23 mouse cellular contexts compared by ENCODE assay signal in the genomic region with DNA sequence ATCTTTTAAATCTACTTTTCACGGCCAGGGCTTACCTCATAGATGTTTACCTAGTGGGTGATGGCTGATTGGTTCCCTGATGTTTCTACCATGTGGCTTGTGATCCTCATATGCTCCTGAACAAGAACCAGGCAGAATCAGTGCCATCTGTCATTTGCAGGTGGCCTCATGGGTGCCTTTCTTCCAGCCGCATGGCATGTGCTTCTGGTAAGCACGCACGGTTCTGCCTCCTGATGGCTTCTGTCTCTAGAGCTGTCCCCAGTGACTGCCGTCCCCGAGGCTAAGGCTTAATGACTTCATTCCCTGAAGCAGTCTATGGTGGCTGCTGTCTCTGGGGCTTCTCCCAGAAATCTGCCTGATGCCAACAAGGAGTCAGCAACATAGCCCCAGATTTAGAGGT.
DNase-seq lines count a peak whose midpoint lies in the region; ATAC-seq and TF ChIP-seq lines count a peak whose summit lies in the region.
"Had no signal": no experiment of that assay in that cellular context is flagged by ENCODE, and none has a peak within 500 bp of the region (broad histone marks: within the 10 kb centered on the region; RNA-seq: fewer than 3 reads in every experiment).

No protein-coding gene starts in this region.

- ATAC-seq in embryonic facial prominence, embryonic 14.5 days (ENCODE audit: low read depth): peak; percentile 74; the same call in 1 of the 2 replicates
- ATAC-seq: CD4-positive, CD25-positive, alpha-beta regulatory T cell, adult 4 months; intestine, embryonic 16.5 days had no signal

- no peaks in the 10 kb centered on the region for H3K9me3 ChIP-seq in embryonic facial prominence, embryonic 14.5 days (ENCODE audit: control insufficient read depth, low read length)
- H3K9me3 ChIP-seq in embryonic facial prominence, embryonic 10.5 days: no peaks in the 10 kb centered on the region
- H3K9me3 ChIP-seq in heart, embryonic 10.5 days: no peaks in the 10 kb centered on the region
- H3K9me3 ChIP-seq: embryonic facial prominence, embryonic 15.5 days; forebrain, embryonic 12.5 days; heart, embryonic 13.5 days; hindbrain, embryonic 12.5 days had no signal

- no peaks in the 10 kb centered on the region for H3K4me1 ChIP-seq in embryonic facial prominence, embryonic 14.5 days (ENCODE audit: control insufficient read depth, insufficient read depth, low read length)
- H3K4me1 ChIP-seq in embryonic facial prominence, embryonic 10.5 days: peaks cover 8% of the 10 kb centered on the region
- H3K4me1 ChIP-seq in heart, embryonic 10.5 days: peaks cover 17% of the 10 kb centered on the region
- H3K4me1 ChIP-seq: embryonic facial prominence, embryonic 15.5 days; forebrain, embryonic 12.5 days had no signal

- no peak overlapping the region for H3K4me2 ChIP-seq in embryonic facial prominence, embryonic 14.5 days (ENCODE audit: low read depth, low read length)
- H3K4me2 ChIP-seq: embryonic facial prominence, embryonic 15.5 days; forebrain, embryonic 12.5 days; heart, embryonic 13.5 days; hindbrain, embryonic 12.5 days had no signal

- no peak for DNase-seq in embryonic facial prominence, embryonic 14.5 days (ENCODE audit: low spot score)
- DNase-seq in embryonic facial prominence, embryonic 10.5 days (ENCODE audit: low spot score): no peak
- peak; percentile 76 for DNase-seq in heart, adult 11 months
- DNase-seq in heart, embryonic 10.5 days (ENCODE audit: low spot score): no peak
- DNase-seq in layer of hippocampus, adult 9-11 months: peak; percentile 21
- DNase-seq in layer of hippocampus, postnatal 25 days (ENCODE audit: extremely low spot score in 1 of 2, low spot score in 1 of 2): no peak
- peak; percentile 65 for DNase-seq in brain, embryonic 14.5 days (ENCODE audit: low read depth)
- no peak for DNase-seq in frontal cortex, postnatal 25 days (ENCODE audit: low spot score in 2 of 2)
- DNase-seq: adrenal gland, postnatal 10 days; B cell, adult 2 months; cerebellum, adult 18-20 months; cerebellum, adult 9-11 months; cerebellum, postnatal 36 days; gastrocnemius, postnatal 14 days; heart, postnatal 36 days had no signal

- H3K27me3 ChIP-seq in embryonic facial prominence, embryonic 14.5 days (replicated peaks; ENCODE audit: control insufficient read depth, insufficient read depth, low read length): no peaks in the 10 kb centered on the region
- no peaks in the 10 kb centered on the region for H3K27me3 ChIP-seq in embryonic facial prominence, embryonic 10.5 days (replicated peaks; ENCODE audit: low read depth, poor library complexity, severe bottlenecking)
- peaks cover 10% of the 10 kb centered on the region for H3K27me3 ChIP-seq in heart, embryonic 10.5 days (ENCODE audit: insufficient read depth, poor library complexity, severe bottlenecking)
- H3K27me3 ChIP-seq: embryonic facial prominence, embryonic 15.5 days; forebrain, embryonic 12.5 days; hindbrain, embryonic 12.5 days had no signal

- TF ChIP-seq CTCF in brain, embryonic 14.5 days (IDR thresholded peaks at IDR 0.05; ENCODE audit: borderline replicate concordance, extremely low read depth, insufficient read depth, insufficient read length): no peak

- H3K27ac ChIP-seq in embryonic facial prominence, embryonic 14.5 days (replicated peaks; ENCODE audit: low read depth, low read length): no peak overlapping the region
- H3K27ac ChIP-seq in embryonic facial prominence, embryonic 10.5 days (replicated peaks): no peak overlapping the region
- no peak overlapping the region for H3K27ac ChIP-seq in heart, embryonic 10.5 days
- H3K27ac ChIP-seq: embryonic facial prominence, embryonic 15.5 days; forebrain, embryonic 12.5 days; heart, embryonic 13.5 days; hindbrain, embryonic 12.5 days had no signal

- no peaks in the 10 kb centered on the region for H3K36me3 ChIP-seq in embryonic facial prominence, embryonic 14.5 days (ENCODE audit: control insufficient read depth, insufficient read depth, low read length)
- H3K36me3 ChIP-seq in embryonic facial prominence, embryonic 10.5 days (replicated peaks): no peaks in the 10 kb centered on the region
- no peaks in the 10 kb centered on the region for H3K36me3 ChIP-seq in heart, embryonic 10.5 days
- H3K36me3 ChIP-seq: embryonic facial prominence, embryonic 15.5 days; forebrain, embryonic 12.5 days; G1E; heart, embryonic 13.5 days; hindbrain, embryonic 12.5 days had no signal

- 70% methylated on average over 6 of the region's 6 CpGs for WGBS in embryonic facial prominence, embryonic 14.5 days
- 87% methylated on average over 6 of the region's 6 CpGs for WGBS in embryonic facial prominence, embryonic 10.5 days
- 76% methylated on average over 6 of the region's 6 CpGs for WGBS in heart, embryonic 10.5 days

- no peak overlapping the region for H3K4me3 ChIP-seq in embryonic facial prominence, embryonic 14.5 days (ENCODE audit: low read depth, low read length)
- H3K4me3 ChIP-seq in embryonic facial prominence, embryonic 10.5 days: no peak overlapping the region
- no peak overlapping the region for H3K4me3 ChIP-seq in heart, embryonic 10.5 days
- H3K4me3 ChIP-seq: embryonic facial prominence, embryonic 15.5 days; erythroblast, embryonic 14.5 days; forebrain, embryonic 12.5 days; heart, embryonic 13.5 days; hindbrain, embryonic 12.5 days had no signal

- H3K9ac ChIP-seq in embryonic facial prominence, embryonic 14.5 days (ENCODE audit: low read depth, low read length): no peak overlapping the region
- H3K9ac ChIP-seq: embryonic facial prominence, embryonic 15.5 days; forebrain, embryonic 12.5 days; heart, embryonic 13.5 days; hindbrain, embryonic 12.5 days had no signal

- TF ChIP-seq POLR2A in brain, embryonic 14.5 days (IDR thresholded peaks at IDR 0.05; ENCODE audit: borderline replicate concordance, extremely low read depth, insufficient read depth, insufficient read length, poor library complexity, severe bottlenecking): no peak

Comparison
In these comparisons a context has a peak if more than half of its experiments do, and no peak if none do; other contexts are left out.
1. DNase-seq: peak in heart, adult 11 months (single experiment), layer of hippocampus, adult 9-11 months (single experiment) and brain, embryonic 14.5 days (single experiment); none in embryonic facial prominence, embryonic 14.5 days (single experiment), embryonic facial prominence, embryonic 10.5 days (single experiment), heart, embryonic 10.5 days (single experiment), layer of hippocampus, postnatal 25 days (0 of 2) and frontal cortex, postnatal 25 days (0 of 2).